Mouse (Mus musculus) lung, embryonic 15.5 days (tissue): ENCODE results near the gene 2510009E07Rik. TPM values are rescaled to one million over a fixed set of nuclear protein-coding genes. Genes with fewer than 3 reads are reported as not detected.

ENCODE experiments used
- ATAC-seq: fragments of 200-750 bp; cut with Nextera tagmentation; 2 replicates; pipeline ENCODE4 v1.8.0; 2017; ENCODE audit warnings: moderate number of reproducible peaks, borderline replicate concordance; ENCODE audit not compliant: low FRiP score, low TSS enrichment; ENCODE audit errors: extremely low read depth
- H3K27ac ChIP-seq: fragments of 300-500 bp; sonication (generic); 2 replicates; pipeline ENCODE4 v1.5.1; 2015; ENCODE audit warnings: moderate library complexity, mild to moderate bottlenecking, inconsistent platforms
- H3K27me3 ChIP-seq: fragments of 300-500 bp; sonication (generic); 2 replicates; pipeline ENCODE4 v1.6.1; 2015; ENCODE audit warnings: inconsistent platforms
- H3K36me3 ChIP-seq: fragments of 300-500 bp; sonication (generic); 2 replicates; pipeline ENCODE4 v1.6.1; 2015; ENCODE audit warnings: inconsistent platforms
- H3K4me1 ChIP-seq: fragments of 300-500 bp; sonication (generic); 2 replicates; pipeline ENCODE4 v1.6.1; 2015; ENCODE audit warnings: inconsistent platforms
- H3K4me2 ChIP-seq: fragments of 300-500 bp; sonication (generic); 2 replicates; pipeline ENCODE4 v1.6.1; 2015; ENCODE audit warnings: inconsistent platforms, mild to moderate bottlenecking, moderate library complexity
- H3K4me3 ChIP-seq: fragments of 300-500 bp; sonication (generic); 2 replicates; pipeline ENCODE4 v1.5.1; 2015; ENCODE audit warnings: mild to moderate bottlenecking, inconsistent platforms
- H3K9ac ChIP-seq: fragments of 300-500 bp; sonication (generic); 2 replicates; pipeline ENCODE4 v1.6.1; 2015; ENCODE audit warnings: inconsistent platforms
- H3K9me3 ChIP-seq: fragments of 300-500 bp; sonication (generic); 2 replicates; pipeline ENCODE4 v1.6.1; 2016; ENCODE audit warnings: inconsistent platforms
- WGBS: fragments of 180-500 bp; shearing (Covaris S2); methylation state at CpG from one replicate; pipeline ENCODE4 v1.1.7; 2015; 5-methylcytosine and 5-hydroxymethylcytosine counted together
- polyA plus RNA-seq: library from polyadenylated mRNA; unstranded; fragments of >200 nt; fragmentation: Nextera tagmentation; extraction: Ambion mirVana; gene quantifications from 2 replicates; pipeline ENCODE4 v1.2.1, GENCODE M21; 2015

Gene 2510009E07Rik
- 21.9 and 23.6 TPM in 2 replicates for polyA plus RNA-seq

DNA sequence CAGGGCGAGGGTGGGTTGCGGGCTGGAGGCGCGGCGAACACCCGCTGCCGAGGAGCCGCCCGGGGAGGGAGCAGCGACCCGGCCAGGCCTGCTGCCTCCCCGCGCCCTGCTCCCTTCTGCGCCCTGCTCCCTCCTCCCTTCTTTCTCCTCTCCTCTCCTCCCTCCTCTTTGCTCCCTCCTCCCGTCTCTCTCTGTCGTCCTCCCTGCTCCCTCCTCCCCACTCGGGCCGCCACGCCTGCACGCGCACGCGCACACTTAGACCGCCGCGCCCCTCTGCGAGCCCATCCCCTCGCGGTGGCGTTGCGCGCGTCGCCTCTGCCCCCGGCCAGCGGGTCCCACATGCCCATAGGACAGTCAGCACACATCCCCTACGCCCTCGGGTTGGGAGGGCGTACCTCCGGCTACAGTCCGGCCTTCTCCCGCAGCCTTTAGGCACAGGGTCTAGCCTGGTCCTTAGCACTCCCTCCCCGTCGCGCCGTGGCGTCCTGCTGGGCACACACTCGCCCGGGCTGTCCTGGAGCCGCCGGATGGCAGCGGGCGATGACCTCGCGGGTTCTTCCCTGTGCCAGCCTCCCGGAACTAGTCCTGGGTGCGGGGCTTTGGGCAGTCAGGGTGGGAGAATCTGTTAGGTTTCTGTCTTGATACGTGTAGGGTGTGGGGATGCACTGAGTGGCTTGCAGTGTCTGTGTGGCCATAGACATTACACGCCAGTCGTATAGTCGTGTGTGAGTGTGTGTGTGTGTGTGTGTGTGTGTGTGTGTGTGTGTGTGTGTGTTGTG, at the start of gene 2510009E07Rik:
Gene 2510009E07Rik, minus strand, starts transcription at position 203 of the 779 bp plus-strand sequence.
- peak; percentile 92 for ATAC-seq
- H3K4me1 ChIP-seq: peaks cover 19% of the 10 kb centered on the region
- H3K27ac ChIP-seq: peak within 1 kb of the TSS; percentile 84
- H3K27me3 ChIP-seq: no peaks in the 10 kb centered on the region
- WGBS: under 1% methylated on average over 47 of the region's 61 CpGs
- H3K36me3 ChIP-seq: no peaks in the 10 kb centered on the region
- H3K9ac ChIP-seq: peak within 1 kb of the TSS; percentile 90
- no peaks in the 10 kb centered on the region for H3K9me3 ChIP-seq
- peak within 1 kb of the TSS; percentile 81 for H3K4me2 ChIP-seq
- H3K4me3 ChIP-seq: peak within 1 kb of the TSS; percentile 84

GRCm38 (mm10) chr16:21743401-21743800, 48.9 kb upstream of the 2510009E07Rik start:
- 89% methylated on average over 6 of the region's 6 CpGs for WGBS
- Histone ChIP-seq H3K27ac (no peak overlapping the region), H3K4me3 (no peak overlapping the region), H3K9ac (no peak overlapping the region), H3K27me3 (no peaks in the 10 kb centered on the region), H3K9me3 (no peaks in the 10 kb centered on the region), H3K36me3 (no peaks in the 10 kb centered on the region), H3K4me2 (no peak overlapping the region), H3K4me1 (no peaks in the 10 kb centered on the region)
- ATAC-seq: no peak

DNA sequence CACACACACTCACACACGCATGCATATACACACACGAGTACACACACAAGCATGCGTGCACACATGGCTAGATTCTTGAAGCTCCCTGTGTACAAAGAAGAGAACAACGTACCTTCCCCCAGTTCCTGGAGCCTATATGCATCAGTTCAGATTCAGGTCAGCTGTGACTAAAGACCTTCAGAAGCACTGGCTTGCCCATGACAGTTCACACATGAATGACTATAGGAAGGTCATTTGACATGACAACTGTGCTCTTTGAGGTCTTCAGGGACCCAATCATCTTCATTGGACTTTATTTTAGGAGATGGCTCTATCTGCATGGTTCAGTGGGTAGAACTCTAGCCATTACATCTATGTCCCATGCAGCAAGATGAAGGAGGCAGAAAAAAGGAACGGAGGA, 48.4 kb upstream of the 2510009E07Rik start:
- WGBS: 87% methylated on average over 5 of the region's 5 CpGs
- Histone ChIP-seq H3K27ac (no peak overlapping the region), H3K9me3 (no peaks in the 10 kb centered on the region), H3K36me3 (no peaks in the 10 kb centered on the region), H3K27me3 (no peaks in the 10 kb centered on the region), H3K4me2 (no peak overlapping the region), H3K9ac (no peak overlapping the region), H3K4me3 (no peak overlapping the region), H3K4me1 (no peaks in the 10 kb centered on the region)
- no peak for ATAC-seq

DNA sequence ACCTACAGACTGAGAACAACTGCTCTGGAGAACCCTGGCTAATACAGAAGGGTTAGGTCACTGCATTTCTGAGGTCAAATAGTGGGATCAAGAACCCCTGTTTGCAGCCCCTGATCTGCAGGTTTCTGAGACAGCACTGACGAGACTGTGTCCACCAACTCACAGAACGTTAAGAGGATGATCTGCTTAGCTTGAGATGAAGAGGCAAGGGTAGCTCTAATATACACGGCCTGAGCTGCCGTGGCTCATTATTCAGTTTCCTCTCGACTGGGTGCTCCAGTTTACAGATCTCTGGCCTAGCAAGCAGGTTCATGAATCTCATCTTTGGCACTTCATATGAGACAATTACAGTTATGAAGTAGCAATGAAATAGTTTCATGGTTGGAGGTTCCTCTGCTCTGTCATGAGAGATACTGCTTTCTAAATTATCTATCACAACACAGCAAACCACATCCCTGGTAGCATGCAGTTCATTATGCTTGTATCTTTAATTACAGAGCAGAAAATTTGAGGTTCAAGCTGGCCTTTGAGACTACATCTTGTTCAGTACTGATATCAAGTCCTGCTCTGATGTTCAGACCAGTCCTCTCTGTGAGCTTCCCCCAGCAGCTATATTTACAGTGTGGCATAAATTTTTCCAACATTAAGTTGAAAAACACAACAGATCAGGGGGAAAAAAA, 47.9 kb upstream of the 2510009E07Rik start:
- ATAC-seq: no peak
- H3K9ac ChIP-seq: no peak overlapping the region
- no peaks in the 10 kb centered on the region for H3K9me3 ChIP-seq
- no peak overlapping the region for H3K4me3 ChIP-seq
- no peaks in the 10 kb centered on the region for H3K27me3 ChIP-seq
- 70% methylated on average over 5 of the region's 5 CpGs for WGBS
- no peak overlapping the region for H3K27ac ChIP-seq
- H3K4me2 ChIP-seq: no peak overlapping the region
- no peaks in the 10 kb centered on the region for H3K36me3 ChIP-seq
- H3K4me1 ChIP-seq: no peaks in the 10 kb centered on the region

DNA sequence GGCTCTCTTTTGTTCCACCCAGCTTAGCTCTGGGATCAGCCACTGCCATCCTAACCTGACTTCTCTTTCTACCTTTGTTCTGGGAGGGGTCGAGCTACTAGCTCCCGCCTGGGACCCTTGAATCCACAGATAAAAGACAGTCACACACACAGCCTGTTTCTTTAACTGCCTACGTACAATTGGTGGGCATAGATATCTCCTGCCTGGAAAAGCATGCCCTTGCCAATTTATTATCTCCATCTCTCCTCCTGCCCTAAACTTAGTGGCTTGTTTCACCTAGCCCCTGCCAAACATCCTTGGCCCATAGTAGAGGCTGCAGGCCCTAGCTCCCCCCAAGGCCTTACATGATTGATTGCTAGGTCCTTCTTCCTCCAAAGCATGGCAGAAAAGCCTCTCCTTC, 47.1 kb upstream of the 2510009E07Rik start:
- ATAC-seq: no peak
- Histone ChIP-seq H3K4me3 (no peak overlapping the region), H3K27me3 (no peaks in the 10 kb centered on the region), H3K4me1 (no peaks in the 10 kb centered on the region), H3K9ac (no peak overlapping the region), H3K27ac (no peak overlapping the region), H3K4me2 (no peak overlapping the region), H3K36me3 (no peaks in the 10 kb centered on the region), H3K9me3 (no peaks in the 10 kb centered on the region)
- whole genome bisulfite sequencing: 70% methylated on average over 3 of the region's 3 CpGs

DNA sequence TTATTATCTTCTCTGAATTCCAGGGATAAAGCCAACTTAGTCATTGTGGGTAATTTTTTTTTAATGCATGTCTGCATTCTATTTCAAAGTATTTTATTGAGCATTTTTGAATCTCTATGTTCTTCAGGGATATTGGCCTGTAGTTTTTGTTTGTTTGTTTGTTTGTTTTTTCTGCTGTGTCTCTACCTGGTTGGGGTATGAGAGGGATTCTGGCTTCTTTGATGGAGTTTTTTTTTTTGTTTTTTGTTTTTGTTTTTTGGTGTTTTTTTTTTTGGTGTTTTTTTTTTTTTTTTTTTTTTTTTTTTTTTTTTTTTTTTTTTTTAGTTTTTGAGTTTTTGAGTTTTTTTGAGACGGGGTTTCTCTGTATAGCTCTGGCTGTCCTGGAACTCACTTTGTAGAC, 41.2 kb upstream of the 2510009E07Rik start:
- Histone ChIP-seq H3K4me2 (no peak overlapping the region), H3K27me3 (no peaks in the 10 kb centered on the region), H3K4me3 (no peak overlapping the region), H3K9ac (no peak overlapping the region), H3K36me3 (no peaks in the 10 kb centered on the region), H3K9me3 (no peaks in the 10 kb centered on the region), H3K27ac (no peak overlapping the region), H3K4me1 (no peaks in the 10 kb centered on the region)
- no peak for ATAC-seq
- WGBS: 75% methylated on average over 1 of the region's 1 CpGs

DNA sequence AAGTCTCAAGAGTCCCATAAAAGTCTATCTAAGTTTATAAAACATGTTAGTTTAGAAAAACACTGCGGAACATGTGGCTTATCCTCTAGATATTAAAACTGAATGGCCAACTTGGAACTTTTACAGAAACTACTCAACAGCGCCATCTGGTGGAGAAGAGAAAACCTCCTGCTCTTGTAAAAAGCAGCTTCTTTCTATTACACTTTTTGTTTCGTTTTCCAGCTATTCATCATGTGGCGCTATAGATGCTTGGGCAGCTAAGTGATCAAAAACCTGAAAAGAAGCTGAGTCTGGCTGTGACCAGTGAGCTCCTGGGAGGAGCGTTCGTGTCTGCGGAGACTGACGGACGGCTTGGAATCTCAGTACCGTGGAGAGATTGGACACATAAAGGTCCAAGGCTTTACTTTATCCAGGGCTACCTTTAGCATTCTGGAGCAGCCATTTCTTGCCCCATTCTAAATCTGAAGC, 33.5 kb upstream of the 2510009E07Rik start:
- ATAC-seq: no peak
- no peaks in the 10 kb centered on the region for H3K9me3 ChIP-seq
- no peaks in the 10 kb centered on the region for H3K27me3 ChIP-seq
- H3K36me3 ChIP-seq: no peaks in the 10 kb centered on the region
- 38% methylated on average over 10 of the region's 10 CpGs for WGBS
- H3K4me3 ChIP-seq: peak overlapping the region; percentile 36
- peak overlapping the region; percentile 46 for H3K4me2 ChIP-seq
- H3K27ac ChIP-seq: no peak overlapping the region
- H3K4me1 ChIP-seq: no peaks in the 10 kb centered on the region; the same call in 1 of the 2 replicates
- no peak overlapping the region for H3K9ac ChIP-seq

DNA sequence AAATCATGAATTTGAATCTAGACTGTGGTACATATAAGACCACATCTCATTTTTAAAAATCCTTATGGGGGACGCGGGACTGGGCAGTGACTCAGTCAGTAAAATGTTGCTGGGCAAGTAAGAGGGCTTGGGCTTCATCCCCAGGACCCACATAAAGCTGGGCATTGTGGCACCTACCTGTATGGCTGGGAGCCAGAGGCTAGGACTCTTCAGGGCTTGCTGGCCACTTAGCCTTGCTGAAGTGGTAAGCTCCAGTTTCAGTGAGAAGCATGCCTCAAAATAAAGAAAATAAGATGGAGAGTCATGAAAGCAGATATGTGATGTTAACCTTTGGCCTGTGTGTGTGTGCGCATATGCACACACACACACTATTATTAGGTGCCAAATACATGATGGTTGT, 33.0 kb upstream of the 2510009E07Rik start:
- no peaks in the 10 kb centered on the region for H3K9me3 ChIP-seq
- no peak overlapping the region for H3K4me2 ChIP-seq
- H3K9ac ChIP-seq: no peak overlapping the region
- no peaks in the 10 kb centered on the region for H3K27me3 ChIP-seq
- no peak for ATAC-seq
- H3K4me1 ChIP-seq: no peaks in the 10 kb centered on the region; the same call in 1 of the 2 replicates
- H3K4me3 ChIP-seq: no peak overlapping the region
- H3K36me3 ChIP-seq: no peaks in the 10 kb centered on the region
- no peak overlapping the region for H3K27ac ChIP-seq
- WGBS: 80% methylated on average over 3 of the region's 3 CpGs

DNA sequence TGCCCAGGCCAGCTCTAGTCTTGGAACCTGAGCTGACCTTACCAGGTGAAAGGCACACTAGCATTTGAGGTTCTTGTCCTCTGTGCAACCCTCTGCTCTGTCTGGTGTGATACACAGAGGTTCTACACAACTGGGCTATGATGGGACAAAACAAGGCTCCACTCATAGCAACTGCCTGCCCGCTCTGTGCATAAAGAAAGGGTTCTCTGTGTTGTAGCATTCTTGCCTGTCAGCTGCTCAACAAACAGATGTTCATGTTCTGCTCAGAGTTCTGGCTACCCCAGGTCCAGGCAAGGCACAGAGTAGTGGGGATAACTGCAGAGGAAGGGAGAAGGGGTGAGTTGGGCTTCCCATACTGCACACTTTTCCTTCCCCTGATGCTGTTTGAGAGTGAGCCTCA, 29.8 kb upstream of the 2510009E07Rik start:
- 83% methylated on average over 1 of the region's 1 CpGs for WGBS
- Histone ChIP-seq H3K27ac (no peak overlapping the region), H3K9me3 (no peaks in the 10 kb centered on the region)

DNA sequence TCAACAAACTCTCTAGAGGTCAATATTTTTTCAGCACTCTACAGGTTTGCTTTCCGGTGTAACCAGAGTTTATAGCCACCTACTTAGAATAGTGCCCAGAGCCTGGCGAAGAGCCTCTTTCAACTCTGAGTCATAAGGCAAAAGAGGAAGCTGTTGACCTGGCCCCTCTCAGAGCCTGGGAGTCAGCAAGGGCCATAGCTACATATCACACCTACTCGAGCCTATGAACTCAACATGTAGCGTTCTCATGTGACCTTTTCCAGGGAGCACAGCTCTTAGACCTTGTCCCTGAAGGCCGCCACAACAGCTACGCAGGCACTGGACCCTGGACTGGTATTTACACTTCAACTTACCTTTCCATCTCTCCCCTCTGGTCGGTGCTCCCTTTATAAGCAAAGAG, 25.3 kb upstream of the 2510009E07Rik start:
- Histone ChIP-seq H3K36me3 (no peaks in the 10 kb centered on the region), H3K27ac (no peak overlapping the region), H3K9ac (no peak overlapping the region), H3K9me3 (no peaks in the 10 kb centered on the region), H3K4me1 (no peaks in the 10 kb centered on the region), H3K4me3 (no peak overlapping the region), H3K27me3 (no peaks in the 10 kb centered on the region), H3K4me2 (no peak overlapping the region)
- WGBS: 67% methylated on average over 7 of the region's 7 CpGs
- no peak for ATAC-seq

More for the DNA sequence above, 29.8 kb upstream of the 2510009E07Rik start:
- H3K9ac ChIP-seq: no peak overlapping the region
- ATAC-seq: no peak
- H3K27me3 ChIP-seq: no peaks in the 10 kb centered on the region
- no peak overlapping the region for H3K4me3 ChIP-seq
- no peaks in the 10 kb centered on the region for H3K36me3 ChIP-seq
- no peaks in the 10 kb centered on the region; the same call in 1 of the 2 replicates for H3K4me1 ChIP-seq
- no peak overlapping the region for H3K4me2 ChIP-seq

- no peak overlapping the region for H3K27ac ChIP-seq
- 69% methylated on average over 10 of the region's 10 CpGs for WGBS
- H3K9me3 ChIP-seq: no peaks in the 10 kb centered on the region
- H3K27me3 ChIP-seq: no peaks in the 10 kb centered on the region
- no peak overlapping the region for H3K9ac ChIP-seq
- H3K4me2 ChIP-seq: no peak overlapping the region
- no peaks in the 10 kb centered on the region for H3K36me3 ChIP-seq
- no peak for ATAC-seq
- H3K4me3 ChIP-seq: no peak overlapping the region
- H3K4me1 ChIP-seq: no peaks in the 10 kb centered on the region
Observed at GRCm38 (mm10) chr16:21714516-21714915, 20.1 kb upstream of the 2510009E07Rik start.

DNA sequence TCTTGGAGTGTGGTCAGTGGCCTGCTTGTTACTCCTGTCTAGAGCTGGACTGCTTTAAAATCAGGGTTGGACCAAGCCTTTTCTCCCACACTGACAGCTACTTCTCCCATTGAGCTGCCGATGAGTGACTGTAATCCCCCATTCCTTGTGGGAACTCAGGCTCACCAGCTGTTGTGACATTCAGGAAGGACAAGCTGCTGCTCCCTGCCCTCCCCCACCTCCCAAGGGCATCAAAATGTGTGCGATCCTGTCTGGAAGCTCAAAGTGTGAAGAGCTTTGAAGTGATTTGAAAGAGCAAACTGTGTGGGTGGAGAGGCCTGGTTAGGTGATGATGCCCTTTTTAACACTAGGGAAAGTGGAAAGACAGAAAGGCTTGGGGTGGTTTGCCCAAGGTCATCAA, 15.9 kb upstream of the 2510009E07Rik start:
- no peak overlapping the region for H3K4me3 ChIP-seq
- no peaks in the 10 kb centered on the region for H3K4me1 ChIP-seq
- no peak overlapping the region for H3K27ac ChIP-seq
- no peak overlapping the region for H3K9ac ChIP-seq
- ATAC-seq: no peak
- H3K9me3 ChIP-seq: no peaks in the 10 kb centered on the region
- H3K36me3 ChIP-seq: no peaks in the 10 kb centered on the region
- 12% methylated on average over 2 of the region's 2 CpGs for WGBS
- no peak overlapping the region for H3K4me2 ChIP-seq
- no peaks in the 10 kb centered on the region for H3K27me3 ChIP-seq
